Mouse (Mus musculus): ENCODE data around the gene Lor.

Lor gene

DNA sequence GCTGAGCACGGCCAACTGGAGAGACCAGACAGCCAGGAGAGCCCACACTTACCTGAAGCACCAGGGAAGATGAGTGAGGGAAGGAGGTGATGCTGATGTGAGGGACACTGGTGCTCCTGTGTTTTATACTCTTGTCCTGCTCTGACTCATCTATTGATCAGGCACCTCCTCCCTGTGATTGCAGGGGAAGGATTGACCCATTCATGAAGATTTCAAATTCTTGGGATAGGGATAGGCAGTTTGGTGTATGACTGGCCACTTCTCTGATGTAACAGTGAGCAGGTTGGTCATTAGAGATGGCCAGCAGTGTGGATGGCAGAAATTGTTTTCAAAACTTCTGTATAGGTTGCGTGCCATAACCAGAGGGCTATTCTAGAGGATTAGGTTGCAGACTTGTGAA is at the start of gene Lor:
TSS of gene Lor (minus strand) at position 101 of the 400 bp plus-strand sequence.
- DNase-seq (ENCODE audit: low spot score in 2 of 2) = no peak

DNA sequence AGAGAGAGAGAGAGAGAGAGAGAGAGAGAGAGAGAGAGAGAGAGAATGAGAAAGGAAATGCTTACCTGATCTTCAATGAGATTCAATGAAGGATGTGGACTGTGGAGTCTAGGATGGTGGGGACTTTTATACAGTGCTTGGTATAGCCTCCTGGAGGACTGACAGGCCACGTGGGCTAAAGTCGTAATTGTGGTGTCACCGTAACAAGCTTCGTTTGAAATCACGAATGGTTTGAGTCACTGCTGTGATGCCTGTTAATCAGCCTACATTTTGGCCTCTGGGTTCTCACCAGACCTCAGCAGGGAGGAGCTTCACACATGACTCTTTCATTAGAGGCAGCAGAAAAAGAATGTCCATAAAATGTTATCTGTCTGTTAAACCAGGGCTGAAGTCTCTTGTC is 40.9 kb upstream of the Lor start, which contains the start of gene Prr9:
TSS of gene Prr9 (minus strand) at position 101 of the 400 bp plus-strand sequence.
- no peak for DNase-seq (ENCODE audit: low spot score in 2 of 2)

DNA sequence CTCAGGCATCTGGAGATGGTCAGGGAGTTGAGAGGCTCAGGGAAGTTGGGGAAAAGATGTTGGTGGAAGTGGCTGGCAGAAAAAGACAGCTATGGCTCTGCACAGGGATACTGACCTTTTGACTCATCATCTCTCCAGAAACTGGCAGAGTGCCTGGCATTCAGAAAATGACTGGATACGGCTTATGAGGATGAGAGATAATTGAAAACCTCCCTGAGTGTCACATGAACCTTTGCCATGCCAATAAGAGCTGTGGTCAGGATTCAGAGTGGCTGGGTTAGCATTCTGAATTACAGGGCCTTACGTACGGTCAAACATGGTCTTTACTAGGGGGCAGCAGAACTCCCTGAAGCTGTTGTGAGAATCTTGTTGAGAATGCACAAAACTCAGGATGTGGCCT is 38.0 kb upstream of the Lor start:
- DNase-seq (ENCODE audit: low spot score in 2 of 2) = no peak

DNA sequence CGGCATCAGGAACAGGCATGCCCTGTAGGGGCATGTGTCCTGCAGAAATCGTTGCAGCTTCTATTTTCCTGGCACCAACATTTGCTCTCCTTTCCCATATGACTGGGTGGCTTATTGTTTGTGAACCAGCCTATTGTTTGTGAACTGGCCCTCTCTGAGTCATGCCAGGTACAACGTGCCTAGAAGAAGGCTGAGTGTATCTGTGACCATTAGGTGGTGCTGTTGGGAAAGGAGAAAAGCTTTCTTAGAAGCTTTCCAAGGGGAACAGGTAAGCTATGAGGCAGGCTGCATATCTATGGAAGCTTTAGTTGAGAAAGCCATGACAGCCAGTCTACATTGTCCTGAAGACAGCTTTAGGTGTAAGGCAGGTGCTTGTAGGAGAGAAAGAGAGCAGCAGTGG is 35.0 kb upstream of the Lor start:
- no peak for DNase-seq (ENCODE audit: low spot score in 2 of 2)

DNA sequence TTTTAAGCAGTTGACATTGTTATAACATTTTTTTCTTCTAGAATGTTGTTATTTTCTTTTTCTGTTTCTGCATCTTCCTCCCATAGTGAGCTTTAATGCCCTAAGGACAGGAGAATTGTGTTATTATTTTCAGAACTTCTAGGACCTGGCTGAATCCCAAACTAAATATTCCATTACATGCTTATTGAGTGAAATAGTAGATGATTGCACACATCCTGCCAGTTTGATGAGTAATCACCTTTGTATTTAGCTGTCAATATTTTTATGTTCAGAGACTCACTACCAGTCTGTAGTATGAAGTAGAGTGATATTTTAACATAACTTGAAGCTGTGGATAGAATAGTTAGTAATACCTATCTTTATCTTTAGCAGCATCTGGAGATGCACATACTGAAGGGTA is 28.6 kb upstream of the Lor start:
- DNase-seq (ENCODE audit: low spot score in 2 of 2) = no peak

DNA sequence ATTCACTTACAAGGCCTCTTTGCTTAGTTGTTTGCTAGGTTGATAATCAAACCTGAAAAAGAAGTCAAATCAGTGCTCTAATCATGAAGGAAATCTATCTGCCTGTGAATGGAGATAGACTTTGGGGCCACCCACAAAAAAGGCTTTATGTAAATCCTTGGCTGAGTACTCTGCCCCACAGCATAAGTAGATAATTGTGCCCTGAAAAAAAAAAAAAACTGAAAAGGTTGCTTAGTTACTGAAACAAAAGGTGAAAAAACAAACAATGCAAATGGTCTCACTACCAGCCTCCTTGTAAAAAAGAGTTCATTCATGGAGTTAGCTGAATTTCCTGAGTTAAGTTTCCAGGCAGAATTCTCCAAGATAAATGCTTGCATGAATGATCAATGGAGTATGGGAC is 27.8 kb upstream of the Lor start:
- no peak for DNase-seq (ENCODE audit: low spot score in 2 of 2)

DNA sequence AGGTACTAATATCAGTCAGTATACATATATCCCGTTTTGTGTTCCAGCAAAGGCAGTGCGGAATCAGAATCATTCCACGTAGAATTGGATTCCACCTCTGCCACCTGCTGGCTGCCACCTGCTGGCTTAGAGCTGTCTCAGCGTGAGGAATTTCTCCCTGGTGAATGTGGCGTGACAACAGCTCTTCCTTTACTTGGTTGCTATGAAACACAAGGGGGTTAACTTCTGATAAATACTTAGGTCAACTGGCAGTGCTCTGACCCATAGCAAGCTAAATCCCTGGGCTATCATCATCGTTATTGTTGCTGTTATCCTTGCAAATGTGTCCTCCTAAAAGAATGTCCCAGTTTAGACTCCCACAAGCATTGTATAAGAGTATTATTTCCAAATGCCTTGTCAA is 23.6 kb upstream of the Lor start:
- no peak for DNase-seq (ENCODE audit: low spot score in 2 of 2)

DNA sequence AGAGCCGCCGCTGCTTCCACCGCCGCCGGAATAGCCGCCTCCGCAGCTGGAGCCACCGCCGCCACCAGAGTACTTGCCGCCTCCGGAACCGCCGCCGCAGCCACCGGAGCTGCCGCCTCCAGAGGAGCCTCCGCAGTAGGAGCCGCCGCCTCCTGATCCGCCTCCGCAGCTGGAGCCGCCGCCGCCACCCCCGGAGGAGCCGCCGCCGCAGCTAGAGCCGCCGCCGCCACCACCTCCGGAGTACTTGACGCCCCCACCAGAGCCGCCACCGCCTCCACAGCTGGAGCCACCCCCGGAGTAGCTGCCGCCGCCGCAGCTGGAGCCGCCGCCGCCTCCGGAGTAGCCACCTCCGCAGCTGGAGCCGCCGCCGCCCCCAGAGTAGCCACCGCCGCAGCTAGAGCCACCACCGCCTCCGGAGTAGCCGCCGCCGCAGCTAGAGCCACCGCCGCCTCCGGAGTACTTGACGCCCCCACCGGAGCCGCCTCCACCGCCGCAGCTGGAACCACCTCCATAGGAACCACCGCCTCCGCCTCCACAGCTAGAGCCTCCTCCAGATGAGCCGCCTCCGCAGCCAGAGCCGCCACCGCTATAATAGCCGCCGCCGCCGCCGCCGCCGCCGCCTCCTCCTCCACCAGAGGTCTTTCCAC is 1.5 kb downstream of the Lor start:
- DNase-seq (ENCODE audit: low spot score in 2 of 2) = peak in 1 of 2 experiments; percentile 1

DNA sequence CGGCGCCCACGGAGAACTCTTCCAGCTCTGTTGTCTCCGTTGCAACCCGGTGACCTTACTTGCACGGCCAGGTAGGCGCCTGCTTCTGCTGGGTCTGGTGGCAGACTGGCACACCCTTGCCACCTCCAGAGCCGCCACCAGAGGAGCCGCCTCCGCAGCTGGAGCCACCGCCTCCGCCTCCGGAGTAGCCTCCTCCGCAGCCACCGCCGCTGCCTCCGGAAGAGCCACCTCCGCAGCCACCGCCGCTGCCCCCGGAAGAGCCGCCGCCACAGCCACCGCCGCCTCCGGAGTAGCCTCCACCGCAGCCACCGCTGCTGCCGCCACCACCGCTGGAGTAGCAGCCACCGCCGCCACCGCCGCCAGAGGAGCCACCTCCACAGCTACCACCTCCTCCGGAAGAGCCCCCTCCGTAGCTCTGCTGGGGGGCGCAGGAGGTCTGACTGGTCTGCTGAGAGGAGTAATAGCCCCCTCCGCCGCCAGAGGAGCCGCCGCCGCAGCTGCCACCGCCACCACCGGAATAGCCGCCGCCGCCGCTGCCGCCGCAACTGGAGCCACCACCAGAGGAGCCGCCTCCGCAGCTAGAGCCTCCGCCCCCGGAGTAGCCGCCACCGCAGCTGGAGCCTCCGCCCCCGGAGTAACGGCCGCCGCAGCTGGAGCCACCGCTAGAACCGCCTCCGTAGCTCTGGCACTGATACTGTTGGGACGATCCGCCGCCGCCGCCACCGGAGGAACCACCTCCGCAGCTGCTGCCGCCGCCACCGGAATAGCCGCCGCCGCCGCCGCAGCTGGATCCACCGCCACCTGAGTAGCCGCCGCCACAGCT is 2.3 kb downstream of the Lor start:
- DNase-seq (ENCODE audit: low spot score in 2 of 2) = peak in 1 of 2 experiments; percentile 3

DNA sequence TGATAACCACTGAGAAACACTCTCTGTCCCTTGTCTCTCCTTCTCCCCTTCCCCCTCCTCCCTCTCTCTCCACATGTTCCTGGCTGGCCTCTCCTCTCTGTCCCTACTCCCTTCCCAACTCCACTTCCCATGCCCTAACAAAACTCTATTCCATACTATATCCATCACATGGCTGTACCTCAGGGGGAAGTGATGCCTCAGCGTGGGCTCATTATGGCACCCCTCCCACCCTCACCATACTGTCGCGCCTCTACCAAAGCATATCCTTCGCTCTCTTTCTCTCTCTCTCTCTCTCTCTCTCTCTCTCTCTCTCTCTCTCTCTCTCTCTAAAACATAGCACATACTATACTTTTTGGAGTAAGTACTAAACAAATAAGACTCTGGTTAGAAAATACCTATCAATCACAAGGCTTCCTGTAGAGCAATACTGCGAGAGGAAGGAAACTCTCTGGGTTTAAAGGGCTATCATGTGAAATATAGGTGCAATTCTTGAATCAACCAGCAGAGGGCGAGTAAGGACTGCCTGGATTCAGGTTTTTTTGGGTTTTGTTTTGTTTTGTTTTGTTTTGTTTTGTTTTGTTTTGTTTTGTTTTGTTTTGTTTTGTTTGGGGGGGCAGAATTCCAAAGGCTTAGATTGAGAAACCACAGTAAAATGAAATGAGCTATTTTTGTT is 32.4 kb downstream of the Lor start:
- no peak for DNase-seq (ENCODE audit: low spot score in 2 of 2)

DNA sequence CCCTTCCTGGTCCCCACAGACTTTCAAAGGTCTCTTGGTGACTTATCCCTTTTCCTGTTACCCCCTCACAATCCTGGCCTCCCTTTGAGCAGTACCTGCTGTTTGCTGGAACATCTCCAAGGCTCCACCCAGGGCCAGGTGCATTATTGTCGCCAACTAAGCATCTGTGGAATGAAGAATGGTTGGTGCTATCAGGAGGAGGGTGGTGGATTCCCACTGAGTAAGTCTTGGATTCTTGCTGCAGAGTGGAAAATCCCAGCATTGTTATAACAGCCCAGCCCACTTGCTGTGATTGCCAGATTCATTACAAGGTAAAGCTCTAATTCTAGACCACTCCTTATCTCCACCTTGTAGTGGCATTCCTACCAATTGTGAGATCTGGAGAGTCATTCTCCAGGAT is 49.0 kb downstream of the Lor start:
- DNase-seq (ENCODE audit: low spot score in 2 of 2) = no peak

DNA sequence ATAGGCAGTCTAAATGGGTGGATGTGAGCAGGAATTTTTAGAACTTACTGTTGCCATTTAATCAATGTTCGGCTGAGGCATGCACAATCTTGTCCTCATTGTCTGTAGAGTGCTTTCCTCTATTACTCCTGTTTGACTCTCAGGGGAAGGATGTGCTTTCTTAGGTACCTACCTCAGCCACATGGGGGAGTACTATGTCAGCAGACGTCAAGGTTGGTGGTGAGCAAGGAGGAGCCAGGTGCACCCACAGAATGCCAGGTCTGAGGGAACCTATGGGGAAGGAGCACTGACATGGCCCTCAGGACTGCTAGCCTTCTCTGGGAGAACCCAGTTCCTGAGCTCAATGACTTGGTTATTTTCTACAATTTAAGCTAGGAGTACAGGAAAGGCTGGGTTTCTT is 49.7 kb downstream of the Lor start:
- no peak for DNase-seq (ENCODE audit: low spot score in 2 of 2)

Data from spleen, postnatal 14 days (tissue).